Mouse (Mus musculus): ENCODE measurements around the gene Med12. TPM values are rescaled to one million over a fixed set of nuclear protein-coding genes. Genes with fewer than 3 reads are reported as not detected.

The Med12 gene
- total RNA-seq, 2 experiments from 2014 or later, result 21.8 to 25.8 TPM

GRCm38 (mm10) chrX:101345456-101345855 lies 71.6 kb downstream of the Med12 start:
- TF ChIP-seq CTCF (IDR thresholded peaks at IDR 0.05), result no peak
- no peak for DNase-seq (ENCODE audit: extremely low spot score in 1 of 2, low spot score in 2 of 2)
- intact Hi-C loops (cut with DNase I), result no loop called here
- no peak overlapping the region for H3K27ac ChIP-seq
- H3K4me3 ChIP-seq, result no peak overlapping the region

GRCm38 (mm10) chrX:101346475-101346874 lies 72.6 kb downstream of the Med12 start:
- intact Hi-C loops (cut with DNase I), result no loop called here
- H3K27ac ChIP-seq, result no peak overlapping the region
- no peak overlapping the region for H3K4me3 ChIP-seq
- no peak for DNase-seq (ENCODE audit: extremely low spot score in 1 of 2, low spot score in 2 of 2)
- no peak for TF ChIP-seq CTCF (IDR thresholded peaks at IDR 0.05)

Other genes starting within 250 kb of the Med12 start
- under 1 TPM in 1 of 2 experiments, not detected in 1; 0.09 TPM for gene Tex11, start 214.4 kb upstream of the Med12 start, total RNA-seq (2021)
- gene Slc7a3, start 188.0 kb upstream of the Med12 start, total RNA-seq (2021), result 1 to 10 TPM; 7.1 to 8.8 TPM
- gene Snx12, start 51.5 kb upstream of the Med12 start, total RNA-seq (2021), result 10 to 100 TPM; 76.8 to 81.7 TPM
- gene Foxo4, start 19.5 kb upstream of the Med12 start, total RNA-seq (2021), result 10 to 100 TPM; 16.6 to 18.1 TPM
- not detected for gene Gm614, start 10.0 kb upstream of the Med12 start, total RNA-seq (2021)
- gene Il2rg, start 5.8 kb upstream of the Med12 start, total RNA-seq (2021), result 1 to 10 TPM; 1.4 to 2.0 TPM
- gene Gm20489, start 5.0 kb upstream of the Med12 start, total RNA-seq (2021), result not detected
- 100 to 1,000 TPM; 159 to 160 TPM for gene Nlgn3, start 25.1 kb downstream of the Med12 start, total RNA-seq (2021)
- gene Gjb1, start 102.3 kb downstream of the Med12 start, total RNA-seq (2021), result 1 to 10 TPM; 6.4 to 8.8 TPM
- gene Zmym3, start 146.8 kb downstream of the Med12 start, total RNA-seq (2021), result 100 to 1,000 TPM; 142 to 174 TPM
- 100 to 1,000 TPM in 1 of 2 experiments, 10 to 100 TPM in 1; 98.2 to 123 TPM for gene Nono, start 155.3 kb downstream of the Med12 start, total RNA-seq (2021)
- gene Itgb1bp2, start 175.1 kb downstream of the Med12 start, total RNA-seq (2021), result 1 to 10 TPM in 1 of 2 experiments, under 1 TPM in 1; 0.68 to 1.2 TPM

All from left cerebral cortex, adult 2 months (tissue).